Mouse (Mus musculus) heart, adult 2 months (tissue): Measurements from ENCODE around the gene Naalad2. TPM values are rescaled to one million over a fixed set of nuclear protein-coding genes. Genes with fewer than 3 reads are reported as not detected.
"Not testable (repeated sequence)": the region's sequence is repeated elsewhere in the genome, so short reads cannot be mapped to it uniquely, and the experiment has no call there.

Experiments used
- DNase-seq, 2 experiments: peaks; one replicate each; pipeline ENCODE4 v3.0.0; 2021
- H3K27ac ChIP-seq: fragments of 200-600 bp; 2 replicates; pipeline ENCODE4 v1.8.1; 2022
- H3K27me3 ChIP-seq: fragments of 200-500 bp; 2 replicates; pipeline ENCODE4 v1.6.1; 2012; ENCODE audit warnings: mild to moderate bottlenecking, low read length, inconsistent platforms, mixed read lengths; ENCODE audit not compliant: control insufficient read depth, insufficient read depth
- H3K36me3 ChIP-seq: fragments of 200-500 bp; 2 replicates; pipeline ENCODE4 v1.6.1; 2012; ENCODE audit warnings: low read length, inconsistent platforms; ENCODE audit not compliant: control insufficient read depth, insufficient read depth
- H3K4me1 ChIP-seq: fragments of 200-500 bp; 2 replicates; pipeline ENCODE4 v1.6.1; 2011; ENCODE audit warnings: low read length; ENCODE audit not compliant: control insufficient read depth, insufficient read depth
- H3K4me3 ChIP-seq: fragments of 200-600 bp; 2 replicates; pipeline ENCODE4 v1.8.1; 2022
- H3K79me2 ChIP-seq: fragments of 200-500 bp; replicated peaks from 2 replicates; pipeline ENCODE4 v1.6.1; 2012; ENCODE audit warnings: mild to moderate bottlenecking, inconsistent platforms, low read length, moderate library complexity, mixed read lengths; ENCODE audit not compliant: control insufficient read depth, insufficient read depth
- H3K9ac ChIP-seq: fragments of 200-500 bp; 2 replicates; pipeline ENCODE4 v1.6.1; 2012; ENCODE audit warnings: low read depth, mild to moderate bottlenecking, control low read depth, inconsistent platforms, low read length, mixed read lengths
- CTCF ChIP-seq: fragments of 200-600 bp; IDR thresholded peaks from 2 replicates; pipeline ENCODE4 v1.8.1; 2022; ENCODE audit warnings: antibody characterized with exemption, mild to moderate bottlenecking, moderate library complexity
- EP300 ChIP-seq: fragments of 200-500 bp; IDR thresholded peaks from 2 replicates; pipeline ENCODE4 v1.6.1; 2011; ENCODE audit warnings: low read depth, low read length, control low read depth; ENCODE audit not compliant: insufficient read depth
- POLR2A ChIP-seq: fragments of 200-500 bp; IDR thresholded peaks from 2 replicates; pipeline ENCODE4 v1.6.1; 2011; ENCODE audit warnings: mild to moderate bottlenecking, low read depth, low read length, control low read depth; ENCODE audit not compliant: insufficient read depth
- WGBS: fragments of 180-500 bp; shearing (Covaris S2); methylation state at CpG from one replicate; pipeline ENCODE4 v1.1.7; 2018; 5-methylcytosine and 5-hydroxymethylcytosine counted together
- intact Hi-C: fragments of 180-260 bp; cut with DNase I; formaldehyde crosslinking; loops from one replicate; pipeline ENCODE4 v1.15.1; 2025
- polyA plus RNA-seq: library from polyadenylated mRNA; depleted of rRNA; stranded (reverse); fragments of >200 nt; gene quantifications from 2 replicates; pipeline ENCODE4 v1.2.3, GENCODE M21; 2012
- total RNA-seq, 2 experiments: library from RNA; stranded (reverse); gene quantifications; 2 replicates each; pipeline ENCODE4 v1.2.3; 2021

The Naalad2 gene
- total and polyA plus RNA-seq, 3 experiments: 2.3 to 7.3 (median 6.4) TPM

DNA sequence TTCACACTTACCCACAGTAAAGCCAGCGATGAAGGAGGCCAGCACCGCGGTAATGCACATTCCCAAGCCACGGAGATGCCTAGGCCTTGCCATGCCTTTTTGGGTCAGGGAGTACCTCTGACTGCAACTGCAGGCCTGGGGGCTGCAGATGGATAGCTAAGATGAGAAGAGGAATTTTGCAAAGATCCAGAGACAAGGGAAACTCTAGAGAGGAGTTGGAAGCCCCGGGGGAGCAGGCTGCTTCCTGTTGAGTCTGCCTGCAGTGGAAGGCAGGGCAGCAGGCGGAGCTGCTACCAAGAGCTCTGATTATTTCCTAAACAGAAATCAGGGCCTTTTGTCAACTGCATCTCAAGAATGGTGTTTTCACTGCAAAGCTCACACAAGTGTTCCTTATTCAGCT lies 17.0 kb downstream of the Naalad2 start:
- H3K79me2 ChIP-seq: no peaks in the 10 kb centered on the region
- H3K9ac ChIP-seq: peak overlapping the region; percentile 70
- H3K4me3 ChIP-seq: peak overlapping the region; percentile 23
- H3K27me3 ChIP-seq: no peaks in the 10 kb centered on the region
- H3K4me1 ChIP-seq: no peaks in the 10 kb centered on the region
- no peaks in the 10 kb centered on the region for H3K36me3 ChIP-seq
- intact Hi-C loops: no loop called here
- WGBS: 13% methylated on average over 6 of the region's 6 CpGs
- peak; percentile 43 to 57 for DNase-seq
- H3K27ac ChIP-seq: peak overlapping the region; percentile 59
- TF ChIP-seq CTCF (peak; percentile 25; the same call in 1 of the 2 replicates), EP300 (no peak)

DNA sequence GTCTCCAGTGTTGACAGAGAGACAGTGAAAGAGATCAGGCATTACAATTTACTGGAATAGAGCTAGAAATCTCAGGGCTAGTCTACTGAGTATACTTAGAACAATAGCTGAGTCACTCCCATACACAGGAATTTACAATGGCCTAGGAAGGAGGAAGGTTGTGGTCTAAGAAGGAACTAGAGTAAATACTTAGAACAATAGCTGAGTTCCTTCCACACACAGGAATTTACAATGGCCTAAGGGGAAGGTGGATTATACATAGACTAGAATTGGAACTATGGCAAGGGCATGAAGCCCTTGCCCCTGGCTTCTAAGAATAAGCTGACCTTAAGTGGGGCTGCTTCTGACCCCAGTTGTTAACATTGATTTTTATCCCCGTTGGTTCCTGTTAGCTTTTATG lies 29.8 kb downstream of the Naalad2 start:
- H3K27ac ChIP-seq, H3K4me3 ChIP-seq, intact Hi-C loops, H3K36me3 ChIP-seq, H3K79me2 ChIP-seq, DNase-seq, H3K27me3 ChIP-seq, H3K9ac ChIP-seq, H3K4me1 ChIP-seq: not testable (repeated sequence)
- 65% methylated on average over 1 of the region's 1 CpGs for WGBS

DNA sequence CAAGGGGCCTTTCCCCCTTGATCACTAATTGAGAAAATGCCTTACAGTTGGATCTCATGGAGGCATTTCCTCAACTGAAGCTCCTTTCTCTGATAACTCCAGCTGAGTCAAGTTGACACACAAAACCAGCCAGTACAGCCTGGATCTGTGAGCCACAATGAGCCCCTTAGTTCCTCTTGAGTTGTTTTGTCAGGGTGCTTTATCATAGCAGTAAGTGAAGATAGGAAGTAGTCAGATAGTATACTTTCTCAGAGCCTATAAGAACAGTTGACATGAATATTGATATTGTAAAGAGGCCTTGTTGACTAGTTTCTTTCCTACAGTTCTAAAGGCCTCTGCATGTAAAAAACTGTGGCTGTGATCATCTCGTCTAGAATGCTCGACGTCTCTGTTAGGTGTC lies 82.8 kb downstream of the Naalad2 start:
- no peak overlapping the region for H3K4me3 ChIP-seq
- DNase-seq: no peak
- H3K4me1 ChIP-seq: no peaks in the 10 kb centered on the region
- intact Hi-C loops: no loop called here
- no peak overlapping the region for H3K27ac ChIP-seq
- 82% methylated on average over 3 of the region's 3 CpGs for WGBS
- no peak overlapping the region for H3K9ac ChIP-seq
- H3K79me2 ChIP-seq: no peaks in the 10 kb centered on the region
- no peaks in the 10 kb centered on the region; the same call in 1 of the 2 replicates for H3K36me3 ChIP-seq
- TF ChIP-seq CTCF: no peak
- TF ChIP-seq EP300: no peak
- no peak for TF ChIP-seq POLR2A
- H3K27me3 ChIP-seq: no peaks in the 10 kb centered on the region

DNA sequence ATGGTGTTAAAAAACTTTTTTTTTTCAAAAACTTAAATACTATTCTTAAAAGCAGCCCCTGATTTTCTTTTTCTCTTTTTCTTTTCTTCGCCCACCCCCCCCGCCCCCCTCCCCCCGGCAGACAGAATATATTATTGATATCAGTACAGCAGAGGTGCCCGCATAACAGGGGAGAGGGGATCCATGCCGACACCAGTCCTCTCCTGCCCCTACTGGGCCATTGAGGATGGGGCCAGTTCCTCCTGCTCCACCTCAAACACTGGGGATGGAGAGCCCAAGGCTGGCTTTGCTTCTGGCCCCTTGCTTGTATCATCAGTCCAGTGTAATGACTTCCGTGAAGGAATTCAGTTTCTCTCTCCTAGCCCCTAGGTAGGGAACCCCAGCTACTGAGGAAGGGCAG lies 104.5 kb downstream of the Naalad2 start:
- WGBS: 91% methylated on average over 6 of the region's 6 CpGs
- no peak for DNase-seq
- Histone ChIP-seq H3K4me3 (no peak overlapping the region), H3K9ac (no peak overlapping the region), H3K36me3 (peaks cover 16% of the 10 kb centered on the region), H3K27ac (no peak overlapping the region), H3K4me1 (peaks cover 3% of the 10 kb centered on the region; the same call in 1 of the 2 replicates), H3K27me3 (no peaks in the 10 kb centered on the region), H3K79me2 (peaks cover 4% of the 10 kb centered on the region; the same call in 1 of the 2 replicates)
- TF ChIP-seq CTCF (no peak), EP300 (no peak), POLR2A (no peak)
- intact Hi-C loops: no loop called here

DNA sequence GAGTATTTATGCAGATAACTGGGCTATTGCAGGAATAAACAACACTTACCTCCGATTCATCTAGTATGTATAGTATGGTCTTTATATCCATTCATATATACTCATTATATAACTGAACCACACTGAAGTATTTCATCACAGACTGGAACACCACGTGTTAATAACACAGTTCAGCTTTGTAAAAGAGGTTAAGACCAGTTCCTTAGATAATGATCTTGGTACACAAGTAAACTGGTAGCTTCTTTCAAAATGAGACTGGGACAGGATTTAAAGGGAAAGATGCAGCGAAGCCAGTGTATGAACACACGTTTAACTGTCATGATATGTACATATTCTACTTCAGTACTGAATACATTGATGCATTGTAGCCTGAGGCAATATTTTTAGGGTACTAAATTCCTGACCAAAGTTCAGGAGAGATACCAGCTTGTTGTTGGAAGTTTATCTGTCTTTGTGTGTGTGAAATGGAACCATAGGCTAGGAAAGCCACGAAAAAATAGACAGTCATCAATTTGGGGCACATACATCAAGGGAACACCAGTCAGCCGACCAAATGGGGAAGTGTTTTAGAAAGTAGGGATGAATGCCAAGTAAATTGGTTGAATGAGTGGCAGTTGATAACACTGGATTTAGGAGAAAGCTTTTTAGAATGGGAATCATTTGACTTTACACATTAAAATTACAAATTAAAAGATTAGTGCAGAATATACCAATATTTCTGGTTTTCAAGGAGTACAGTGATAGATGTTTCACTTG lies 109.6 kb downstream of the Naalad2 start:
- intact Hi-C loops: loop anchor here (5.0 kb wide), 1 partner anchor 179 kb away; no protein-coding TSS in a partner anchor
- TF ChIP-seq POLR2A (no peak), CTCF (no peak), EP300 (no peak)
- H3K4me1 ChIP-seq: peaks cover 4% of the 10 kb centered on the region; the same call in 1 of the 2 replicates
- no peaks in the 10 kb centered on the region for H3K27me3 ChIP-seq
- H3K4me3 ChIP-seq: peak overlapping the region; percentile 71
- H3K36me3 ChIP-seq: peaks cover 13% of the 10 kb centered on the region
- 25% methylated on average over 6 of the region's 6 CpGs for WGBS
- peak overlapping the region; percentile 92 for H3K9ac ChIP-seq
- no peak for DNase-seq
- H3K27ac ChIP-seq: peak overlapping the region; percentile 99
- peaks cover 2% of the 10 kb centered on the region; the same call in 1 of the 2 replicates for H3K79me2 ChIP-seq

DNA sequence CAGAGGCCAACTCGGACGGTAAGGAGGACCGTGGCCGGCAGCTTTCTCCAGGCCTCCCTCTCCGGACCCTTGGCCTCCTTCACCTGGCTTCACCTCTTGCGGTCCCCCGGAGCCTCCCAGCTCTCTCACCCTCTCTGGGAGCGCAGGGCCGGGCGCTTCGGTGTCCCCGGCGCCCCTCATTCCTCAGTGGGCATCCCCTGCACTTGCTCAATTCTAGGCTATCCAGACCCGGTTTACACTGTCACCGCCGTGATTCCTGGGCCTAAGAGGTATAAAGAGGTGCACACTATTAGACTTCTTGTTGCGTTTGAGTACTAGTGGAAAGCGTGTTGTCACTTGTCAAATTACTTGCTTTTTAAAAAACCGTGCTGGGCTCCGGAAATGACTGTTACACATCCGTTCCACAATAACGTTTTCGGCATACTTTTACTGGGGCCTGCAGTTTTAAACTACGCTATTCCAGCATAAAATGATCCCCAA lies 110.3 kb downstream of the Naalad2 start:
- intact Hi-C loops: loop anchor here (5.0 kb wide), 1 partner anchor 180 kb away; no protein-coding TSS in a partner anchor
- TF ChIP-seq POLR2A (no peak), EP300 (no peak), CTCF (no peak)
- Histone ChIP-seq H3K4me3 (peak overlapping the region; percentile 71), H3K4me1 (peaks cover 4% of the 10 kb centered on the region; the same call in 1 of the 2 replicates), H3K27ac (peak overlapping the region; percentile 99), H3K9ac (peak overlapping the region; percentile 92), H3K79me2 (peaks cover 2% of the 10 kb centered on the region; the same call in 1 of the 2 replicates), H3K36me3 (peaks cover 13% of the 10 kb centered on the region), H3K27me3 (no peaks in the 10 kb centered on the region)
- under 1% methylated on average over 24 of the region's 24 CpGs for WGBS
- DNase-seq: no peak
